Mouse (Mus musculus) lung, embryonic 14.5 days (tissue): Measurements from ENCODE around the gene Zfp978. TPM values are rescaled to one million over a fixed set of nuclear protein-coding genes. Genes with fewer than 3 reads are reported as not detected.
"Not testable (repeated sequence)": the region's sequence is repeated elsewhere in the genome, so short reads cannot be mapped to it uniquely, and the experiment has no call there.

Experiments used
- ATAC-seq: fragments of 200-750 bp; cut with Nextera tagmentation; 2 replicates; pipeline ENCODE4 v1.8.0; 2017; ENCODE audit warnings: mild to moderate bottlenecking, moderate TSS enrichment, moderate library complexity; ENCODE audit not compliant: insufficient read depth
- DNase-seq: peaks from one replicate; pipeline ENCODE4 v3.0.0-alpha.2; 2015
- H3K27ac ChIP-seq: fragments of 300-500 bp; sonication (generic); 2 replicates; pipeline ENCODE4 v1.5.1; 2014; ENCODE audit warnings: low read depth, mild to moderate bottlenecking, moderate library complexity
- H3K27me3 ChIP-seq: fragments of 300-500 bp; sonication (generic); 2 replicates; pipeline ENCODE4 v1.6.1; 2014; ENCODE audit warnings: low read length, control low read depth; ENCODE audit not compliant: insufficient read depth
- H3K36me3 ChIP-seq: fragments of 300-500 bp; sonication (generic); 2 replicates; pipeline ENCODE4 v1.6.1; 2014; ENCODE audit warnings: control low read depth; ENCODE audit not compliant: insufficient read depth
- H3K4me1 ChIP-seq: fragments of 300-500 bp; sonication (generic); 2 replicates; pipeline ENCODE4 v1.6.1; 2014; ENCODE audit warnings: antibody characterized with exemption, control low read depth; ENCODE audit not compliant: insufficient read depth
- H3K4me2 ChIP-seq: fragments of 300-500 bp; sonication (generic); 2 replicates; pipeline ENCODE4 v1.6.1; 2014; ENCODE audit warnings: mild to moderate bottlenecking
- H3K4me3 ChIP-seq: fragments of 300-500 bp; sonication (generic); 2 replicates; pipeline ENCODE4 v1.5.1; 2014; ENCODE audit warnings: low read depth, low read length
- H3K9ac ChIP-seq: fragments of 300-500 bp; sonication (generic); 2 replicates; pipeline ENCODE4 v1.6.1; 2014
- H3K9me3 ChIP-seq: fragments of 300-500 bp; sonication (generic); 2 replicates; pipeline ENCODE4 v1.6.1; 2016; ENCODE audit warnings: low read depth, low read length, control low read depth
- WGBS: fragments of 180-500 bp; shearing (Covaris S2); extraction: QIAGEN DNeasy Blood & Tissue Kit; methylation state at CpG from one replicate; pipeline ENCODE4 v1.1.7; 2014; 5-methylcytosine and 5-hydroxymethylcytosine counted together
- polyA plus RNA-seq: library from polyadenylated mRNA; unstranded; fragments of >200 nt; fragmentation: Nextera tagmentation; extraction: Ambion mirVana; gene quantifications from 2 replicates; pipeline ENCODE4 v1.2.1, GENCODE M21; 2014

Gene Zfp978
- polyA plus RNA-seq, 1 experiment from 2014 or later, result 0.21 TPM

GRCm38 (mm10) chr4:147350541-147350940 lies 10.6 kb upstream of the Zfp978 start:
- ATAC-seq, result not testable (repeated sequence)
- WGBS, result 82% methylated on average over 2 of the region's 2 CpGs

GRCm38 (mm10) chr4:147351376-147351980 lies 9.6 kb upstream of the Zfp978 start:
- H3K27me3 ChIP-seq, H3K9ac ChIP-seq, DNase-seq, ATAC-seq, H3K4me2 ChIP-seq, H3K4me3 ChIP-seq, H3K36me3 ChIP-seq, H3K4me1 ChIP-seq, H3K27ac ChIP-seq: not testable (repeated sequence)
- H3K9me3 ChIP-seq, result peaks cover 42% of the 10 kb centered on the region
- WGBS, result 88% methylated on average over 10 of the region's 13 CpGs

More at GRCm38 (mm10) chr4:147350541-147350940, 10.6 kb upstream of the Zfp978 start:
- H3K36me3 ChIP-seq, H3K4me3 ChIP-seq, DNase-seq, H3K9ac ChIP-seq, H3K4me1 ChIP-seq, H3K27me3 ChIP-seq, H3K27ac ChIP-seq, H3K4me2 ChIP-seq: not testable (repeated sequence)
- H3K9me3 ChIP-seq, result peaks cover 44% of the 10 kb centered on the region

GRCm38 (mm10) chr4:147353626-147354025 lies 7.5 kb upstream of the Zfp978 start:
- H3K27ac ChIP-seq, H3K4me2 ChIP-seq, H3K4me3 ChIP-seq, H3K4me1 ChIP-seq, H3K9ac ChIP-seq, H3K27me3 ChIP-seq, DNase-seq, H3K36me3 ChIP-seq, ATAC-seq: not testable (repeated sequence)
- H3K9me3 ChIP-seq, result peaks cover 30% of the 10 kb centered on the region
- WGBS, result 80% methylated on average over 4 of the region's 4 CpGs

- not testable (repeated sequence) for H3K4me1 ChIP-seq, H3K27me3 ChIP-seq, H3K27ac ChIP-seq, H3K4me2 ChIP-seq, ATAC-seq, H3K36me3 ChIP-seq, H3K4me3 ChIP-seq, H3K9ac ChIP-seq, H3K9me3 ChIP-seq, DNase-seq
- no CpG with 5 or more reads among the region's 3 CpGs for WGBS
Measured at GRCm38 (mm10) chr4:147356042-147356441, 5.1 kb upstream of the Zfp978 start.

- H3K27me3 ChIP-seq, H3K4me3 ChIP-seq, H3K4me1 ChIP-seq, H3K9ac ChIP-seq, H3K9me3 ChIP-seq, H3K27ac ChIP-seq, ATAC-seq, H3K4me2 ChIP-seq, H3K36me3 ChIP-seq, DNase-seq: not testable (repeated sequence)
- no CpG with 5 or more reads among the region's 2 CpGs for WGBS
Measured at GRCm38 (mm10) chr4:147357195-147357594, 3.9 kb upstream of the Zfp978 start.

- not testable (repeated sequence) for H3K9me3 ChIP-seq, H3K27ac ChIP-seq, H3K4me1 ChIP-seq, ATAC-seq, H3K27me3 ChIP-seq, H3K4me2 ChIP-seq, DNase-seq, H3K36me3 ChIP-seq, H3K4me3 ChIP-seq, H3K9ac ChIP-seq
- no CpG with 5 or more reads among the region's 1 CpGs for WGBS
Measured at GRCm38 (mm10) chr4:147361872-147362271, 769 bp downstream of the Zfp978 start.

- DNase-seq, H3K4me2 ChIP-seq, H3K4me1 ChIP-seq, H3K9ac ChIP-seq, ATAC-seq, H3K27ac ChIP-seq, H3K4me3 ChIP-seq, H3K9me3 ChIP-seq, H3K27me3 ChIP-seq, H3K36me3 ChIP-seq: not testable (repeated sequence)
- no CpG with 5 or more reads among the region's 2 CpGs for WGBS
Measured at GRCm38 (mm10) chr4:147369564-147369963, 8.5 kb downstream of the Zfp978 start.

- not testable (repeated sequence) for H3K4me3 ChIP-seq, H3K4me1 ChIP-seq, H3K4me2 ChIP-seq, DNase-seq, ATAC-seq, H3K9me3 ChIP-seq, H3K9ac ChIP-seq, H3K27ac ChIP-seq, H3K36me3 ChIP-seq, H3K27me3 ChIP-seq
- WGBS, result 82% methylated on average over 2 of the region's 4 CpGs
Measured at GRCm38 (mm10) chr4:147383199-147383598, 22.1 kb downstream of the Zfp978 start.

- not testable (repeated sequence) for DNase-seq
- 87% methylated on average over 3 of the region's 3 CpGs for WGBS
- H3K9me3 ChIP-seq, result peaks cover 24% of the 10 kb centered on the region
Measured at GRCm38 (mm10) chr4:147397201-147397600, 36.1 kb downstream of the Zfp978 start.

GRCm38 (mm10) chr4:147397934-147398682 lies 37.0 kb downstream of the Zfp978 start:
- not testable (repeated sequence) for H3K4me1 ChIP-seq, DNase-seq, H3K9ac ChIP-seq, ATAC-seq, H3K4me3 ChIP-seq, H3K36me3 ChIP-seq, H3K27me3 ChIP-seq, H3K4me2 ChIP-seq, H3K27ac ChIP-seq
- WGBS, result 75% methylated on average over 6 of the region's 6 CpGs
- H3K9me3 ChIP-seq, result peaks cover 27% of the 10 kb centered on the region

More at GRCm38 (mm10) chr4:147397201-147397600, 36.1 kb downstream of the Zfp978 start:
- H3K27ac ChIP-seq, ATAC-seq, H3K27me3 ChIP-seq, H3K4me3 ChIP-seq, H3K4me1 ChIP-seq, H3K4me2 ChIP-seq, H3K36me3 ChIP-seq, H3K9ac ChIP-seq: not testable (repeated sequence)
